Mouse (Mus musculus): ENCODE measurements around the gene Yjefn3. TPM values are rescaled to one million over a fixed set of nuclear protein-coding genes. Genes with fewer than 3 reads are reported as not detected.
"Not testable (repeated sequence)": the region's sequence is repeated elsewhere in the genome, so short reads cannot be mapped to it uniquely, and the experiment has no call there.

The Yjefn3 gene
- polyA plus RNA-seq (2015; fragmentation: Nextera tagmentation; extraction: Ambion mirVana): 4.0 and 5.3 TPM in 2 replicates

DNA sequence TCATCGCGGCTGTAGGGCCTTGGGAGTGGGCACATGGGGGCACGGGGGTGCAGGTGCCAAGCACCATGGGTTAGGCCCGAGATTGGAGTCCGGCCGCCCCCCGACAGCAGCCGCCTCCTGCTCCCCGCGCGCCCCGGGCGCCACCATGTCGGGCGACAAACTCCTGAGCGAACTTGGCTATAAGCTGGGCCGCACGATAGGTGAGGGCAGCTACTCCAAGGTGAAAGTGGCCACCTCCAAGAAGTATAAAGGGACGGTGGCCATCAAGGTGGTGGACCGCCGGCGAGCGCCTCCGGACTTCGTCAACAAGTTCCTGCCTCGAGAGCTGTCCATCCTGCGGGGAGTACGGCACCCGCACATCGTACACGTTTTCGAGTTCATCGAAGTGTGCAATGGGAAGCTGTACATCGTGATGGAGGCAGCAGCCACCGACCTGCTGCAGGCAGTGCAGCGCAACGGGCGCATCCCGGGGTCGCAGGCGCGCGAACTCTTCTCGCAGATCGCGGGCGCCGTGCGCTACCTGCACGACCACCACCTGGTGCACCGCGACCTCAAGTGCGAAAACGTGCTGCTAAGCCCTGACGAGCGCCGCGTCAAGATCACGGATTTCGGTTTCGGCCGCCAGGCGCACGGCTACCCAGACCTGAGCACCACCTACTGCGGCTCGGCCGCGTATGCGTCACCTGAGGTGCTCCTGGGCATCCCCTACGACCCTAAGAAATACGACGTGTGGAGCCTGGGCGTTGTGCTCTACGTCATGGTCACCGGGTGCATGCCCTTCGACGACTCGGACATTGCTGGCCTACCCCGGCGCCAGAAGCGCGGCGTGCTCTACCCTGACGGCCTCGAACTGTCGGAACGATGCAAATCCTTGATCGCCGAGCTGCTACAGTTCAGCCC lies at the start of gene Yjefn3, which contains the start of the genes Tssk6 and Ndufa13:
Gene Yjefn3 (minus strand): TSS at position 550 of the 900 bp plus-strand sequence.
Gene Tssk6 (plus strand): TSS at position 22 of the 900 bp plus-strand sequence.
Gene Ndufa13 (minus strand): TSS at position 396 of the 900 bp plus-strand sequence.
- Histone ChIP-seq H3K4me3 (replicated peaks) (peak within 1 kb of the TSS; percentile 79), H3K27ac (replicated peaks) (peak within 1 kb of the TSS; percentile 96), H3K4me1 (peaks cover 42% of the 10 kb centered on the region), H3K36me3 (peaks cover 18% of the 10 kb centered on the region; the same call in 1 of the 2 replicates), H3K4me2 (replicated peaks) (peak within 1 kb of the TSS; percentile 95), H3K27me3 (no peaks in the 10 kb centered on the region), H3K9ac (peak within 1 kb of the TSS; percentile 66), H3K9me3 (replicated peaks) (no peaks in the 10 kb centered on the region)
- 6% methylated on average over 89 of the region's 89 CpGs for WGBS
- ATAC-seq (ENCODE audit: insufficient number of reproducible peaks, low FRiP score, low TSS enrichment, low read depth): peak; percentile 16

DNA sequence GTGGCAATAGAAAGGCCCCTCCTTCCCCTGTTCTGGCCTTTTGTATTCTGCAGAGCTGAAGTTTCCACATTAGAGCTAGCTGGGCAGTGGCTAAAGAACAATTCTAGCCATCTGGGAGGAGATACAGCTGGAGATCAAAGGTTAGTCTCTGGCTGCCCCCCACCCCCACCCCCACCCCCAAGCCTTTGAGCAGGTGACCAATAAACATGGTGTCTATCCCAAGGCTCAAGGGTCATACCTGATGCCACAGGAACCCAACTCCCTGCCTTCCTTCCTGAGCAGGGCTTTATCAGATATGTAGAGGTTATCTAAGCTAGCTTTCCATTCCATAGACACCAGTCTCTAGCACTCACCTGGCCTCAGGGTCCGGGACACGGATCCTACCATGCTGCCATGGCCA lies 47.8 kb upstream of the Yjefn3 start:
- ATAC-seq (ENCODE audit: insufficient number of reproducible peaks, low FRiP score, low TSS enrichment, low read depth): no peak
- 90% methylated on average over 2 of the region's 2 CpGs for WGBS
- Histone ChIP-seq H3K9me3 (replicated peaks) (no peaks in the 10 kb centered on the region), H3K27me3 (no peaks in the 10 kb centered on the region), H3K4me3 (replicated peaks) (no peak overlapping the region), H3K36me3 (peaks cover 15% of the 10 kb centered on the region), H3K9ac (no peak overlapping the region), H3K4me1 (no peaks in the 10 kb centered on the region), H3K27ac (replicated peaks) (no peak overlapping the region), H3K4me2 (replicated peaks) (no peak overlapping the region)

DNA sequence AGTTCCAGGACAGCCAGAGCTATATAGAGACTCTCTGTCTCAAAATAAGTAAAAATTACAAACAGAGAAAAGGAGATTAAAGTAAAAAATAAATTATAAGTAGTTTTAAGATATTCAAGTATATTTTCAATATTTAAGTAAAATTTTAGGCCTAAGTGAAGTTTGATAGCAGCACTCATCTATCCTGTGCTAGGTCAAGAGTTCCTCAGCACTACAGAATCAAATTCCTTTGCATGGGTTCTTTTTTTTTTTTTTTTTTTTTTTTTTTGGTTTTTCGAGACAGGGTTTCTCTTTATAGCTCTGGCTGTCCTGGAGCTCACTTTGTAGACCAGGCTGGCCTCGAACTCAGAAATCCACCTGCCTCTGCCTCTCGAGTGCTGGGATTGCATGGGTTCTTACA lies 40.0 kb upstream of the Yjefn3 start:
- not testable (repeated sequence) for H3K27me3 ChIP-seq; H3K9ac ChIP-seq; H3K36me3 ChIP-seq; ATAC-seq (ENCODE audit: insufficient number of reproducible peaks, low FRiP score, low TSS enrichment, low read depth); H3K4me2 ChIP-seq (replicated peaks); H3K4me3 ChIP-seq (replicated peaks); H3K9me3 ChIP-seq (replicated peaks); H3K27ac ChIP-seq (replicated peaks)
- H3K4me1 ChIP-seq: peaks cover 21% of the 10 kb centered on the region
- WGBS: 81% methylated on average over 3 of the region's 3 CpGs

DNA sequence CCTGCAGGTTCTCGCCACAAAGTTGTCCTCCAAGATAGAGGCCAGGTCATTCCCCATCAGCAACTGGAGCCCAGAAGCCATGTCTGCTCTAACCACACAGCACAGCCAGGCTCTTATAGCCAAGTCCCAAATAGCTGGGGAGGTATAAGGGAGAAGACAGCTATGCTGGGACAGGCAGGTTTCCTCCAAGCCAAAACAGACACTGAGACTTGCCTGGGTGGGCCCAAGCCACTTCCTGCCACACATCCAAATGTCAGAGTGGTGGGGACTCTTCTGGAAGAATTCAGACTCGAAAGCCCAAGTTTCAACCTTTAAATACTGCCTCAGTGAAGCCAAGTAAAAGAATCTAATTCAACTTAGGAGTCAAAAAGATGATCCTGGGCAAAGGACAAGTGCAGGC lies 37.9 kb upstream of the Yjefn3 start:
- Histone ChIP-seq H3K9ac (no peak overlapping the region), H3K27me3 (no peaks in the 10 kb centered on the region), H3K27ac (replicated peaks) (no peak overlapping the region), H3K9me3 (replicated peaks) (no peaks in the 10 kb centered on the region), H3K4me2 (replicated peaks) (no peak overlapping the region), H3K36me3 (peaks cover 5% of the 10 kb centered on the region; the same call in 1 of the 2 replicates), H3K4me3 (replicated peaks) (no peak overlapping the region), H3K4me1 (peaks cover 39% of the 10 kb centered on the region)
- no peak for ATAC-seq (ENCODE audit: insufficient number of reproducible peaks, low FRiP score, low TSS enrichment, low read depth)
- WGBS: 88% methylated on average over 2 of the region's 2 CpGs

DNA sequence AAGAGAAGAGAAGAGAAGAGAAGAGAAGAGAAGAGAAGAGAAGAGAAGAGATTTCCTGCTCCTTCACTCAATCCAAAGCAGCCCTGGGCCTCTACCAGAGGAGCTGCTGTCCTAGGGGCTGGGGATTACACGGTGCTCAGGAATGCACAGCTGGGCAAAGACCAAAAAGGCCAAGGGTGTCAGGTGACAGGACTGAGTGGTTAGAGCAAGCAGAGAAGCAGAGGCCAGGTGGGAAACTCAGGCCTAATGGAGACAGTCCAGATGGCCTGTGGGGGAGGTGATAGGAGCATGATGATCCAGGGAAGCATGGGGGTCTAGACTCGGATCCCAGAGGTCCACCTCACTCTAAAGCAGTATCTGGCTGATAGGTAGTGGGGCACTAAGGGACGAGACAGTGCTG lies 37.1 kb upstream of the Yjefn3 start:
- Histone ChIP-seq H3K36me3 (peaks cover 5% of the 10 kb centered on the region; the same call in 1 of the 2 replicates), H3K9ac (no peak overlapping the region), H3K4me3 (replicated peaks) (no peak overlapping the region), H3K27me3 (no peaks in the 10 kb centered on the region), H3K4me2 (replicated peaks) (no peak overlapping the region), H3K27ac (replicated peaks) (no peak overlapping the region), H3K4me1 (peaks cover 39% of the 10 kb centered on the region), H3K9me3 (replicated peaks) (no peaks in the 10 kb centered on the region)
- 19% methylated on average over 3 of the region's 3 CpGs for WGBS
- ATAC-seq (ENCODE audit: insufficient number of reproducible peaks, low FRiP score, low TSS enrichment, low read depth): peak; percentile 66; the same call in 1 of the 2 replicates

DNA sequence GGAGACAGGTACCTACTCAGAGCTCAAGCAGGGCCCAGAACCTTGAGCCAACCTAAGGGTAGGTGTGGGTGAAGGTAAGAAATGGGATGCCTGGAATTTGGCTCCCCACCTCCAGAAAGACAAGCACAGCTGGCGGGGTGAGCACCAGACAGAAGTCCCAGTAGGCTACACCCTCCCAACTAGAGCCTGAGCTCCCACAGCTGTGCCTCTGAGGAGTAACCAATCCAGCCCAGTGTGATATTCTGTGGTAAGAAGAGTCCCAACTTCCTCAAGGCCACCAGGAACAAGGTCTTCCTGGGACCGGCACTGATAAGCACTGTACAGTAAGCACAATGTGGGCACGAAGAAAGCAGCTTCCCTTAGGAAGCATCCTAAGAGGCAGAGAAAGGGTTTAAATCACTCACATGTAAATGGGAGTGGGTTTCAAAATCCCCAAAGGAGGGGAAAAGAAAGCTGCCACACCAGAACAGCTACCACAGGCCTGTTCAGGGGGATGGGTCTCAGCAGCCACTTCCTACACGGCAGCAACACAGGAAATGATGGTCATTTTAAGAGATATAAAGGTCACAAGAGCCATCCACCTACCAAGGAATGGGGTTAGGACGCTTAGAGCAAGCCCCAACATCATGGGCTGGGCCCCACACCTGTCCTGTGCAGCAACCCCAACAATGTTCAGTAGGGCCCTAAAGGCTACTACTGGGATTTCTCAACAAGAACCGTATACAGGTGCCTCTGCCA lies 35.9 kb upstream of the Yjefn3 start:
- no peak for ATAC-seq (ENCODE audit: insufficient number of reproducible peaks, low FRiP score, low TSS enrichment, low read depth)
- Histone ChIP-seq H3K27me3 (no peaks in the 10 kb centered on the region), H3K36me3 (peaks cover 11% of the 10 kb centered on the region; the same call in 1 of the 2 replicates), H3K4me1 (peaks cover 39% of the 10 kb centered on the region), H3K4me2 (replicated peaks) (no peak overlapping the region), H3K27ac (replicated peaks) (0 out of 2 replicates have a peak overlapping the region, but pooled peaks have one; percentile 22), H3K9ac (no peak overlapping the region), H3K9me3 (replicated peaks) (no peaks in the 10 kb centered on the region), H3K4me3 (replicated peaks) (no peak overlapping the region)
- 80% methylated on average over 6 of the region's 6 CpGs for WGBS

DNA sequence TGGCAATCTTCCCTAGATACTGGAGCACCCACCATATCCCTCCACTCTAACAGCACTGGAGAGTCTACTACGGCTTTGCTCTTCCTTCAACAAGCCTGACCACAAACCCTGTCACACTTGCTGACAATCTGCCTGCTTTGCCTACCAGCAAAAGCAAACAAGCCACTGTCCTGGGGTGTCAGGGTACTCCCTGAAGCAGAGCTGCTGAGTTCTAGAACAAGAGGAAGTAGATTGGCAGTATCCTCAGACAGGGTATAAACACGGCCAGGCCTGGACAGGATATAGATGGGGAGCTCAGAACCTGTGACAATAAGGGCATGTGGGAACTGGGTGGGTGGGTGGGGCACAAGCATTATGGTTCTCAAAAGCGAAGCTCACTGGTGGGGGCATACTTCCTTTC lies 35.0 kb upstream of the Yjefn3 start:
- no peaks in the 10 kb centered on the region for H3K9me3 ChIP-seq (replicated peaks)
- ATAC-seq (ENCODE audit: insufficient number of reproducible peaks, low FRiP score, low TSS enrichment, low read depth): no peak
- H3K4me1 ChIP-seq: peaks cover 39% of the 10 kb centered on the region
- peaks cover 15% of the 10 kb centered on the region; the same call in 1 of the 2 replicates for H3K36me3 ChIP-seq
- H3K27ac ChIP-seq (replicated peaks): no peak overlapping the region; the same call in 1 of the 2 replicates
- H3K9ac ChIP-seq: no peak overlapping the region
- H3K27me3 ChIP-seq: no peaks in the 10 kb centered on the region
- 79% methylated on average over 3 of the region's 3 CpGs for WGBS
- no peak overlapping the region for H3K4me2 ChIP-seq (replicated peaks)
- no peak overlapping the region for H3K4me3 ChIP-seq (replicated peaks)

DNA sequence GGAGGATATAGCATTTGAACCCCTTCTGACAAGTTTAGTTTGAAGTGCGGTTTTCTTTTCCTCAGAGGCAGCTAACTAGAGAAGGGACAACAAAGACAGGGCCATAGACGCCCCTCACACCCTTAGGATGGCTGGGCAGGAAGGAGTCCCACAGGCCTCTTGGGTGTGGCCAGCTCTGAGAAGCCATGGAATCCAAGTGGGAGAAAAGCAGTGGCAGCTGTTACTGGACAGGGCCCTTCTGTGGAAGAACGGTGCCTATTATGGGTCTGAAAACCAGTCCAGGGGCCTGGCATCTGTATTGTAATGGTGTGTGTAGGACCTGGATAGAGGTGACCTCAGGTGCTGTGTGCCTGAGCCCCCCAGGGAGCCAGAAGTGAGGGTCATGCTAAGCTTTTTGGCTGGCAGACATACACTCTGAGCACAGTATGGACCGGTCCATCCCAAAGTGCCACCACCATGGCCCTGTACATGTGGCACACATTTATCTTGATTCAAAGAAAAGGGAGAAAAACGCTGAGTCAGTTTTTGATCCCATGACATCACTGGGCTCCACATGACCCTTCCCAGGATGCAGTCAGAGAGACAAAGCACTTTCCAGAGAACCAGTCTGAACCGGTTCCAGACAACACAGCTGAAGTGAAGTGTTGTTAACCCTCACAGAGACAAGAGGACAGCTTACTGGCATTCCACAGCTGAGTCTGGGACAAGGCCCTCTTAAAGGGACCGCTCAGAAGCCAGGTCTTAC lies 33.7 kb upstream of the Yjefn3 start:
- Histone ChIP-seq H3K4me2 (replicated peaks) (no peak overlapping the region), H3K9ac (no peak overlapping the region), H3K4me3 (replicated peaks) (no peak overlapping the region), H3K9me3 (replicated peaks) (no peaks in the 10 kb centered on the region), H3K27me3 (no peaks in the 10 kb centered on the region), H3K27ac (replicated peaks) (peak overlapping the region; percentile 63), H3K4me1 (peaks cover 39% of the 10 kb centered on the region), H3K36me3 (peaks cover 15% of the 10 kb centered on the region; the same call in 1 of the 2 replicates)
- 60% methylated on average over 7 of the region's 7 CpGs for WGBS
- peak; percentile 77 for ATAC-seq (ENCODE audit: insufficient number of reproducible peaks, low FRiP score, low TSS enrichment, low read depth)

DNA sequence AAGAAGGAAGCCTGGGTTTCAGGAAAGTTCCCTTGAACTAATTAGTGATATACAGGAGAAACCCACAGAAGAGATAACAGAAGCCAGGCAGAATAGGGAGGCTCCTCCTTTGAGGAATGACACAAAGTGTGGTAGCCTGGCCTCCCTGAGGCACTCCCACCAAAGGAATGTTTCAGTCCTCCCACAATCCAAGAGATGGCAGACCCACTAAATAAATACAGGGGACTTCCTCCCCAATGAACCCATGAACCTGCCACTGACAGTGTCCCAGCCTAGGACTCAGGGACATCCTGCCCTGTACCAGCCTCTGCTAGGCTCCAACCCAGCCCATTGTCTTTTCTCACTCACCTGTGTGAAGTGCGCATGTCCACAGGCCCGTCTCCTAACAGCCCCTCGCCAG lies 32.9 kb upstream of the Yjefn3 start:
- peak overlapping the region; percentile 63; the same call in 1 of the 2 replicates for H3K27ac ChIP-seq (replicated peaks)
- no peak overlapping the region for H3K4me2 ChIP-seq (replicated peaks)
- WGBS: 87% methylated on average over 3 of the region's 3 CpGs
- H3K4me3 ChIP-seq (replicated peaks): no peak overlapping the region
- H3K36me3 ChIP-seq: peaks cover 15% of the 10 kb centered on the region; the same call in 1 of the 2 replicates
- H3K9me3 ChIP-seq (replicated peaks): no peaks in the 10 kb centered on the region
- H3K9ac ChIP-seq: no peak overlapping the region
- no peaks in the 10 kb centered on the region for H3K27me3 ChIP-seq
- H3K4me1 ChIP-seq: peaks cover 39% of the 10 kb centered on the region
- no peak for ATAC-seq (ENCODE audit: insufficient number of reproducible peaks, low FRiP score, low TSS enrichment, low read depth)

DNA sequence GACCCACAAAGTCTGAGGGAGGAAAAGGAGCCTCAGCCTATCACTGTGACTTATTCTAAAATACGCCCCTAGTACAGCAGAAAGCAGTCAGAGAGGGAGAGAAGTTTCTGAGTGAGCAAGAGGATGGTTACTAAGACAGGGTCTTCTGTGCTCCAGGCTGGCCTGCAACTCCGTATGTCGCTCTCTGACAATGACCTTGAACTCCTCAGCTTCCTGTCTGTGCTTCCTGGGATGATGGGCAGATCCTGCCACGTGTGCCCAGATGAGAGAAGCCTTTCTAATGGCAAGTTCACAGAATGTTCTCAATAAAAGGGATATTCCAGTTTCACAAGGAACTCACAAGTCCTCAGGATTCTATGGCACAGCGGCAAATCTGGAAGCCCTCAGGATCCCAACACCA lies 32.1 kb upstream of the Yjefn3 start:
- Histone ChIP-seq H3K4me1 (peaks cover 30% of the 10 kb centered on the region), H3K4me2 (replicated peaks) (no peak overlapping the region), H3K9me3 (replicated peaks) (no peaks in the 10 kb centered on the region), H3K27ac (replicated peaks) (no peak overlapping the region), H3K27me3 (no peaks in the 10 kb centered on the region), H3K9ac (no peak overlapping the region), H3K36me3 (peaks cover 15% of the 10 kb centered on the region; the same call in 1 of the 2 replicates), H3K4me3 (replicated peaks) (no peak overlapping the region)
- no peak for ATAC-seq (ENCODE audit: insufficient number of reproducible peaks, low FRiP score, low TSS enrichment, low read depth)
- 79% methylated on average over 5 of the region's 5 CpGs for WGBS

All from embryonic facial prominence, embryonic 15.5 days (tissue).